Mouse (Mus musculus): ENCODE measurements at regions not wholly inside any gene's neighbourhood (a gene's known extent, or its start where the extent isn't known, plus 50 kb on each side); places are given as distances from the start of the nearest gene placed in this dataset.

DNA sequence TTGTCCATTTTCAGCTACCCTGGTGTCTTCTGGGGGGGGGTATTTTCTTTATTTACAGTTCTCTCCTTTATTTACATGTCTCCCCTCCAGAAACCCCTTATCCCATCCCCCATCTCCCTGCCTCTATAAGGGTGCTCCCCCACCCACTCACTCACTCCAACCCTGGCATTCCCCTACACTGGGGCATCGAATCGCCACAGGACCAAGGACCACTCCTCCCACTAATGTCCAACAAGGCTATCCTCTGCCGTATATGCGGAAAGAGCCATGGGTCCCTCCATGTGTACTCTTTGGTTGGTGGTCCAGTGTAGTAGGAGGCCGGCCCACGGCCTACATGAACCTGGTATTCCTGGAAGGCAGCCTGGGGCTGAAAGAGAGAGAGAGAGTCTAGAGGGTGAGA, 82.9 kb upstream of the Cop1 start:
- no peak for TF ChIP-seq CTCF (IDR thresholded peaks at IDR 0.05; ENCODE audit: low read depth, low read length)
- TF ChIP-seq POLR2A (IDR thresholded peaks at IDR 0.05; ENCODE audit: borderline replicate concordance, low read depth, low read length) = no peak

All from bone marrow macrophage, adult 2 months (primary cell).